In the genomic region with DNA sequence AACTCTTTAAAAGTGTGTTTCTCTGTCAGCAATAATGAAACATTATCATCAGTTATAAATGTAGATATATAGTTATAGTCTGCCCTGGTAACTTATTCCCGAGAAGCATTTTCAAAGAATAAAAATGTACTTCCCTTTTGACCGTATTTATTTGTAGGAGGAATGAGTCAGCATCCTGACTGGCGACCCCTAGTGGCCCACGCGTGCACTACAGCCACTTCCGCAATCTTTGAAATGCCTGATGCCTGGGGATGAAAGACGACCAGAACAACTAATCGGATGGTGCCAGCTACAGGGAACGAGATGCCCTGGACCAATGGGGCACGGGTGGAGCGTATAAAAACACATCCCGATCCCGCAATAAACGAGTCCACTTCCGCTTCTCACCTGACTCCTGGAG, we compare ENCODE assay signal across 8 mouse cellular contexts.
A peak's percentile ranks its signal among the peaks of the same experiment; 100 is the strongest.
DNase-seq lines count a peak whose midpoint lies in the region; ATAC-seq and TF ChIP-seq lines count a peak whose summit lies in the region.

No protein-coding gene starts in this region.

- peak; percentile 68 to 80; a peak in 3 of 4 replicates for ATAC-seq in hematopoietic stem cell, adult 5-6 weeks (replicated peaks in 1 of 2; ENCODE audit: insufficient read depth in 1 of 2, low FRiP score in 2 of 2, low TSS enrichment in 1 of 2, low read depth in 1 of 2, poor library complexity in 2 of 2, severe bottlenecking in 2 of 2)
- ATAC-seq in stomach, postnatal 0 days (ENCODE audit: low FRiP score, low TSS enrichment): no peak

- WGBS in stomach, postnatal 0 days: 65% methylated on average over 15 of the region's 15 CpGs

- H3K9me3 ChIP-seq in stomach, postnatal 0 days (ENCODE audit: control insufficient read depth, low read length): no peaks in the 10 kb centered on the region

- H3K4me1 ChIP-seq in stomach, postnatal 0 days (replicated peaks; ENCODE audit: control insufficient read depth, insufficient read depth): no peaks in the 10 kb centered on the region

- no peak overlapping the region for H3K4me2 ChIP-seq in stomach, postnatal 0 days (replicated peaks; ENCODE audit: low read depth)

- no peak for TF ChIP-seq EP300 in stomach, postnatal 0 days (optimal IDR thresholded peaks at IDR 0.05)

- H3K4me3 ChIP-seq in stomach, postnatal 0 days (ENCODE audit: low read depth, low read length): no peak overlapping the region

- H3K27ac ChIP-seq in stomach, postnatal 0 days (replicated peaks): no peak overlapping the region

- peak; percentile 90 for TF ChIP-seq CTCF in stomach, postnatal 0 days (IDR thresholded peaks at IDR 0.05; ENCODE audit: low read depth)

- H3K9ac ChIP-seq in stomach, postnatal 0 days (ENCODE audit: low read length): no peak overlapping the region

- peak; percentile 34 for DNase-seq in cerebellum, adult 11 months
- no peak for DNase-seq in cerebellum, adult 9-11 months
- peak; percentile 41 to 47 for DNase-seq in right cerebral cortex, adult 2 months (ENCODE audit: low spot score in 2 of 2)
- DNase-seq in right cerebral cortex, postnatal 25 days: no peak
- peak; percentile 58 for DNase-seq in embryo, embryonic 10 days (ENCODE audit: low spot score)
- peak; percentile 72 for DNase-seq in lung, postnatal 25 days (ENCODE audit: low spot score)
- DNase-seq in stomach, postnatal 0 days (ENCODE audit: low spot score): peak; percentile 60

- H3K27me3 ChIP-seq in stomach, postnatal 0 days (ENCODE audit: control insufficient read depth, insufficient read depth, low read length): no peaks in the 10 kb centered on the region

- no peaks in the 10 kb centered on the region for H3K36me3 ChIP-seq in stomach, postnatal 0 days (ENCODE audit: control insufficient read depth, insufficient read depth, low read length)

Comparison
In these comparisons a context has a peak if more than half of its experiments do, and no peak if none do; other contexts are left out.
1. DNase-seq: peak in cerebellum, adult 11 months (single experiment), right cerebral cortex, adult 2 months (2 of 2), embryo, embryonic 10 days (single experiment), lung, postnatal 25 days (single experiment) and stomach, postnatal 0 days (single experiment); none in cerebellum, adult 9-11 months (single experiment) and right cerebral cortex, postnatal 25 days (single experiment).